Mouse (Mus musculus) liver, postnatal 0 days (tissue): ENCODE measurements around the gene Serping1.

Experiments
- CTCF ChIP-seq: sonication (generic); IDR thresholded peaks from 2 replicates; pipeline ENCODE4 v1.5.1; 2016; ENCODE audit warnings: antibody characterized with exemption, low read depth
- EP300 ChIP-seq: IDR thresholded peaks from 2 replicates; pipeline ENCODE4 v1.6.1; 2016; ENCODE audit warnings: antibody characterized with exemption, low read depth, mild to moderate bottlenecking

- TF ChIP-seq CTCF = no peak
- TF ChIP-seq EP300 = no peak
These were observed 18.6 kb upstream of the Serping1 start for GRCm38 (mm10) chr2:84793871-84794270.
